Mouse (Mus musculus): Measurements from ENCODE around the gene Mtcl1. TPM values are rescaled to one million over a fixed set of nuclear protein-coding genes. Genes with fewer than 3 reads are reported as not detected.

Gene Mtcl1
- total and polyA plus RNA-seq, 3 experiments = not detected

DNA sequence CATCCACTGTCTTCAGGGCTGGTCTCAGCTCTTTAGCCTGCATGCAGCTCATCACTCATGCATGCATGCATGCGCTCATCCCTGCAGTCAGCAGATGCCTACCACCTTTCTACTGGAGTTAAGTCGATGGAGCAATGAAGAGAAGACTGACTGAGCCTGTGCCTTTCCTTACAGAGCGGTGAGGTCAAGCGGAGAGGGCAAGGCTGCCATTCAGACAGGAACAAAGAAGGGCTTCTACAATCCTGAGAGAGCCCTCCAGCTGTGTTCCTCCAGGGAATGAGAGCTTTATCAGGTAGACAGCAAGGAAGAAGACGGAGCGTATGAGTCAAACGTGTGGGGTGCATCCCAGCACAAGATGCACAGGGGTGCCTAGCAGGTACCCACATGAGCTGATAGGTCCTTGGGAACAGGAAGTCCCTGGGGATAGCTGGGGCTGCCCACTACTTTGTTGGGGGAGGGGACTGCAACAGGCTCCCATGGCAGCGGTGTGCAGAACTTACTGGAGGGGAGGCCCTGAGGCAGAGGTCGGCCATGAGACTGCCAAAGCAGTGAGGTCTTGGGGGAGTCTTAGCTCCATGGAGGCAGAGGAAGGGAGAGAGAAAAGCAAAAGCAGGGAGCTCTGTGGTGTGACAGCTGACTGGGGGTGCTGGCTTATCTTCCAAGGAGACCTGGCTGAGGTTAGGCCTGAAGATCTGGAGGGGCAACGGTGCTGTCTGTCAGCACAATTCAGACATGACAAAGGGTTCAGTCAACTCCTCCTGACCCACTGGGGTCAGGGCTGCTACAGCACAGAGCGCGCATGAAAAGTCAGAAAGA lies 37.2 kb downstream of the Mtcl1 start:
- Histone ChIP-seq H3K79me2 (replicated peaks; ENCODE audit: control insufficient read depth, extremely low read depth, insufficient read depth, poor library complexity, severe bottlenecking) (no peaks in the 10 kb centered on the region), H3K36me3 (replicated peaks in 1 of 2; ENCODE audit: control insufficient read depth in 1 of 2, insufficient read depth in 1 of 2, low read length in 1 of 2) (no peaks in the 10 kb centered on the region), H3K4me3 (replicated peaks in 1 of 3; ENCODE audit: low read depth in 2 of 3, low read length in 2 of 3, poor library complexity in 1 of 3) (no peak overlapping the region), H3K4me1 (ENCODE audit: control insufficient read depth in 1 of 2, insufficient read depth in 2 of 2) (no peaks in the 10 kb centered on the region), H3K4me2 (ENCODE audit: insufficient read depth, low read depth, poor library complexity, severe bottlenecking) (no peak overlapping the region), H3K9me3 (replicated peaks; ENCODE audit: low read length) (peaks cover 61% of the 10 kb centered on the region), H3K27me3 (replicated peaks) (no peaks in the 10 kb centered on the region), H3K27ac (ENCODE audit: insufficient read depth, low read depth) (no peak overlapping the region), H3K9ac (ENCODE audit: insufficient read depth, low read depth) (no peak overlapping the region)
- no peak for DNase-seq (ENCODE audit: extremely low read depth)
- TF ChIP-seq PAX5 (IDR thresholded peaks at IDR 0.05; ENCODE audit: low read length) = no peak
- no peak for TF ChIP-seq MAX (IDR thresholded peaks at IDR 0.05; ENCODE audit: low read length)
- TF ChIP-seq JUND (conservative IDR thresholded peaks at IDR 0.05; ENCODE audit: low read depth, low read length) = no peak
- TF ChIP-seq MXI1 (IDR thresholded peaks at IDR 0.05; ENCODE audit: low read depth, low read length) = no peak
- dilution Hi-C loops (cut with MboI; ENCODE audit: extremely low pct_ligation_motif_present, extremely low pct_unique_long_range_greater_than_20kb, low sequenced_read_pairs) (no loop called here), in situ Hi-C loops (cut with MboI; ENCODE audit: low pct_ligation_motif_present, low pct_unique_long_range_greater_than_20kb, low sequenced_read_pairs) (no loop called here)

DNA sequence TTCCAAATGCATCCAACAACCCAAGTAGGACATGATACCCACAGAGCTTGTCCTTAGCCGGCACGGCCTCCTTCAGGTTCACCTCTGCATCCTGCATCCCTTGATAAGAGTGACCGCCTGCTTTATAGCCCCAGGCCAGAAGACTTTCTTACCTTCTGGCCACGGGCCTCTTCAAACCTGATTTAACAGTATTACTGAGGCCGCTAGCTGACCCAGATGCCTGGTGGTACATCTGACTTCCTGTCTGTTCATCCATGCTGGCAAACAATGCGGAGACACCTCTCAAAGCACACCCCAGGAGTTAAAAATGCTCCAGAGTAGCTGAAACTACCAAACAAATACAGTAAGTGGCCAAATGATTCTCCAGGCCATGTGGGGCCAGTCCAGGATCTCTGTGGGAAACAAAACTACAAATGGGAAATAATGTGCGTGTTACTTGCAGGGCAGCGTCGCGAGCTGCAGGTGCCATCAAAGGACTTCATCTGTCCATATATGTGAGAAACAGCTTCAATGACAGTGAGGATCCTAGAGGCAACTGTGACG lies 38.6 kb downstream of the Mtcl1 start:
- dilution Hi-C loops (cut with MboI; ENCODE audit: extremely low pct_ligation_motif_present, extremely low pct_unique_long_range_greater_than_20kb, low sequenced_read_pairs) (no loop called here), in situ Hi-C loops (cut with MboI; ENCODE audit: low pct_ligation_motif_present, low pct_unique_long_range_greater_than_20kb, low sequenced_read_pairs) (no loop called here)
- TF ChIP-seq SMC3 (IDR thresholded peaks at IDR 0.05; ENCODE audit: low read depth, low read length) (no peak), CHD1 (IDR thresholded peaks at IDR 0.05; ENCODE audit: low read depth, low read length) (no peak), PAX5 (IDR thresholded peaks at IDR 0.05; ENCODE audit: low read length) (no peak), MEF2A (IDR thresholded peaks at IDR 0.05; ENCODE audit: borderline replicate concordance, low read depth, low read length) (no peak), CHD2 (IDR thresholded peaks at IDR 0.05; ENCODE audit: low read length) (no peak), MXI1 (IDR thresholded peaks at IDR 0.05; ENCODE audit: low read depth, low read length) (no peak), USF1 (IDR thresholded peaks at IDR 0.05; ENCODE audit: low read depth, low read length) (no peak), MAX (IDR thresholded peaks at IDR 0.05; ENCODE audit: low read length) (no peak), MAFK (IDR thresholded peaks at IDR 0.05; ENCODE audit: insufficient replicate concordance, low read length) (no peak), ETS1 (conservative IDR thresholded peaks at IDR 0.05; ENCODE audit: low read depth, low read length) (no peak), GABPA (IDR thresholded peaks at IDR 0.05; ENCODE audit: insufficient replicate concordance, low read depth, low read length) (no peak)
- no peak overlapping the region for H3K4me2 ChIP-seq (ENCODE audit: insufficient read depth, low read depth, poor library complexity, severe bottlenecking)
- H3K27ac ChIP-seq (ENCODE audit: insufficient read depth, low read depth) = no peak overlapping the region
- DNase-seq (ENCODE audit: extremely low read depth) = no peak
- no peak overlapping the region for H3K4me3 ChIP-seq (replicated peaks in 1 of 3; ENCODE audit: low read depth in 2 of 3, low read length in 2 of 3, poor library complexity in 1 of 3)
- H3K4me1 ChIP-seq (ENCODE audit: control insufficient read depth in 1 of 2, insufficient read depth in 2 of 2) = no peaks in the 10 kb centered on the region
- no peaks in the 10 kb centered on the region for H3K27me3 ChIP-seq (replicated peaks)
- peaks cover 55% of the 10 kb centered on the region for H3K9me3 ChIP-seq (replicated peaks; ENCODE audit: low read length)
- no peaks in the 10 kb centered on the region for H3K79me2 ChIP-seq (replicated peaks; ENCODE audit: control insufficient read depth, extremely low read depth, insufficient read depth, poor library complexity, severe bottlenecking)
- H3K9ac ChIP-seq (ENCODE audit: insufficient read depth, low read depth) = no peak overlapping the region
- no peaks in the 10 kb centered on the region for H3K36me3 ChIP-seq (replicated peaks in 1 of 2; ENCODE audit: control insufficient read depth in 1 of 2, insufficient read depth in 1 of 2, low read length in 1 of 2)

All from CH12.LX (cell line).